Mouse (Mus musculus) limb, embryonic 13.5 days (tissue): Measurements from ENCODE around the gene Fstl3. TPM values are rescaled to one million over a fixed set of nuclear protein-coding genes. Genes with fewer than 3 reads are reported as not detected.
"Not testable (repeated sequence)": the region's sequence is repeated elsewhere in the genome, so short reads cannot be mapped to it uniquely, and the experiment has no call there.

Experiments
- ATAC-seq: fragments of 200-750 bp; cut with Nextera tagmentation; 2 replicates; pipeline ENCODE4 v1.8.0; 2017; ENCODE audit warnings: low read depth, moderate number of reproducible peaks, moderate TSS enrichment; ENCODE audit not compliant: low FRiP score
- H3K27ac ChIP-seq: fragments of 300-500 bp; sonication (generic); 2 replicates; pipeline ENCODE4 v1.5.1; 2015; ENCODE audit warnings: inconsistent platforms, mild to moderate bottlenecking, moderate library complexity
- H3K27me3 ChIP-seq: fragments of 300-500 bp; sonication (generic); 2 replicates; pipeline ENCODE4 v1.6.1; 2015; ENCODE audit warnings: mild to moderate bottlenecking, inconsistent platforms
- H3K36me3 ChIP-seq: fragments of 300-500 bp; sonication (generic); 2 replicates; pipeline ENCODE4 v1.6.1; 2015; ENCODE audit warnings: inconsistent platforms, mild to moderate bottlenecking, moderate library complexity
- H3K4me1 ChIP-seq: fragments of 300-500 bp; sonication (generic); 2 replicates; pipeline ENCODE4 v1.6.1; 2015; ENCODE audit warnings: inconsistent platforms
- H3K4me2 ChIP-seq: fragments of 300-500 bp; sonication (generic); replicated peaks from 2 replicates; pipeline ENCODE4 v1.6.1; 2015; ENCODE audit warnings: inconsistent platforms, mild to moderate bottlenecking, moderate library complexity
- H3K4me3 ChIP-seq: fragments of 300-500 bp; sonication (generic); 2 replicates; pipeline ENCODE4 v1.5.1; 2015; ENCODE audit warnings: moderate library complexity, mild to moderate bottlenecking, inconsistent platforms
- H3K9ac ChIP-seq: fragments of 300-500 bp; sonication (generic); 2 replicates; pipeline ENCODE4 v1.6.1; 2015; ENCODE audit warnings: mild to moderate bottlenecking, inconsistent platforms
- H3K9me3 ChIP-seq: fragments of 300-500 bp; sonication (generic); 2 replicates; pipeline ENCODE4 v1.6.1; 2016; ENCODE audit warnings: inconsistent platforms
- WGBS: fragments of 180-500 bp; shearing (Covaris S2); methylation state at CpG from one replicate; pipeline ENCODE4 v1.1.7; 2015; 5-methylcytosine and 5-hydroxymethylcytosine counted together
- polyA plus RNA-seq: library from polyadenylated mRNA; unstranded; fragments of >200 nt; fragmentation: Nextera tagmentation; extraction: Ambion mirVana; gene quantifications from 2 replicates; pipeline ENCODE4 v1.2.1, GENCODE M21; 2015

The Fstl3 gene
- polyA plus RNA-seq, 1 experiment from 2014 or later: 7.0 TPM

- peak overlapping the region; percentile 62 for H3K4me2 ChIP-seq
- H3K27ac ChIP-seq: no peak overlapping the region
- WGBS: 89% methylated on average over 3 of the region's 3 CpGs
- H3K9me3 ChIP-seq: peaks cover 12% of the 10 kb centered on the region
- H3K9ac ChIP-seq: 0 out of 2 replicates have a peak overlapping the region, but pooled peaks have one; percentile 31
- H3K4me3 ChIP-seq: peak overlapping the region; percentile 55
- H3K36me3 ChIP-seq: peaks cover 42% of the 10 kb centered on the region
- no peak for ATAC-seq
- H3K4me1 ChIP-seq: peaks cover 12% of the 10 kb centered on the region
- no peaks in the 10 kb centered on the region for H3K27me3 ChIP-seq
Measured at GRCm38 (mm10) chr10:79745411-79745810, 31.7 kb upstream of the Fstl3 start.

- H3K27ac ChIP-seq: no peak within 1 kb of the TSS
- H3K36me3 ChIP-seq: peaks cover 35% of the 10 kb centered on the region
- H3K27me3 ChIP-seq: no peaks in the 10 kb centered on the region
- peak within 1 kb of the TSS; percentile 55 for H3K4me3 ChIP-seq
- H3K4me2 ChIP-seq: peak within 1 kb of the TSS; percentile 62
- peaks cover 5% of the 10 kb centered on the region for H3K9me3 ChIP-seq
- peak; percentile 96 for ATAC-seq
- 3% methylated on average over 38 of the region's 38 CpGs for WGBS
- H3K9ac ChIP-seq: peak within 1 kb of the TSS; percentile 66
- peaks cover 12% of the 10 kb centered on the region for H3K4me1 ChIP-seq
Measured at GRCm38 (mm10) chr10:79745898-79746773, 30.9 kb upstream of the Fstl3 start, which contains the start of gene Polrmt. Gene Polrmt (minus strand): TSS chr10:79746581.

DNA sequence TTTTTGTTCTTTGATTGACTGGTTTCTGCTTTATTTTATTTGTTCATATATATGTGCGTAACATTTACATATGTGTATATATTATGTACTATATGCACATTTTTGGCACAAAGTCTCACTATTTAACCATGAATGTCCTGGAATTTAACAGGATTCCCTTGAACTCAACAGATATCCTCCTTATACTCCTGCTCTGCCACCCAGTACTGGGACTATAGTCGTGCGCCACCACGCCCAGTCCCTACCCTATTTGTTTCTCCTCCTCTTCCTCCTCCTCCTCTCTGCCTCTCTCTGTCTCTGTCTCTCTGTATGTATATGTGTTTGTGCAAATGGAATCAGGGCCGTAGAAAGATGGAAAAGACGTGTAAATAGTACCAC lies 30.3 kb upstream of the Fstl3 start:
- peak; percentile 60 for ATAC-seq
- no peaks in the 10 kb centered on the region for H3K9me3 ChIP-seq
- H3K36me3 ChIP-seq: peaks cover 29% of the 10 kb centered on the region
- H3K4me1 ChIP-seq: peaks cover 12% of the 10 kb centered on the region
- H3K27ac ChIP-seq: no peak overlapping the region
- WGBS: 27% methylated on average over 6 of the region's 6 CpGs
- peak overlapping the region; percentile 62 for H3K4me2 ChIP-seq
- H3K4me3 ChIP-seq: peak overlapping the region; percentile 55
- peak overlapping the region; percentile 53; the same call in 1 of the 2 replicates for H3K9ac ChIP-seq
- H3K27me3 ChIP-seq: no peaks in the 10 kb centered on the region

DNA sequence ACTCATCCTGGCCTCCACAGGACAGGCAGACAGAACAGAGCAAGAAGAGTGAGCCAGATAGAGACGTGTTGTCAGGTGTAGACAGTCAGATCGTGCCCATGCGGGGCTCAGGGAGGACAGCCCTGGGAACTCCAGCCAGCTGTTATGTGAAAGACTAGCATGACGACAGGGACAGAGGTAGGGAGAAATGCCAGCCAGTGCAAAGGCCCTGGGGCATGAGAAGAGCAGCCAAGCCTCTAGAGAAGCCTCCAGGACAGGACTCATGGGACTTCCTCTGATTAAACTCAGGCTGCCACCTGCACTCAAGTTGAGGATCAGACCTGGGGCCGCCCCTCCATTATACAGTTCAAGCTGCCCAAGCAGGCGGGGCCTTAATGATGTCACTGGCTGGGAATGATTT lies 28.6 kb upstream of the Fstl3 start:
- ATAC-seq: no peak
- H3K27me3 ChIP-seq: no peaks in the 10 kb centered on the region
- peaks cover 12% of the 10 kb centered on the region for H3K36me3 ChIP-seq
- 79% methylated on average over 6 of the region's 6 CpGs for WGBS
- no peak overlapping the region for H3K4me3 ChIP-seq
- no peak overlapping the region for H3K4me2 ChIP-seq
- no peaks in the 10 kb centered on the region for H3K9me3 ChIP-seq
- H3K27ac ChIP-seq: no peak overlapping the region
- H3K9ac ChIP-seq: no peak overlapping the region
- H3K4me1 ChIP-seq: peaks cover 12% of the 10 kb centered on the region

DNA sequence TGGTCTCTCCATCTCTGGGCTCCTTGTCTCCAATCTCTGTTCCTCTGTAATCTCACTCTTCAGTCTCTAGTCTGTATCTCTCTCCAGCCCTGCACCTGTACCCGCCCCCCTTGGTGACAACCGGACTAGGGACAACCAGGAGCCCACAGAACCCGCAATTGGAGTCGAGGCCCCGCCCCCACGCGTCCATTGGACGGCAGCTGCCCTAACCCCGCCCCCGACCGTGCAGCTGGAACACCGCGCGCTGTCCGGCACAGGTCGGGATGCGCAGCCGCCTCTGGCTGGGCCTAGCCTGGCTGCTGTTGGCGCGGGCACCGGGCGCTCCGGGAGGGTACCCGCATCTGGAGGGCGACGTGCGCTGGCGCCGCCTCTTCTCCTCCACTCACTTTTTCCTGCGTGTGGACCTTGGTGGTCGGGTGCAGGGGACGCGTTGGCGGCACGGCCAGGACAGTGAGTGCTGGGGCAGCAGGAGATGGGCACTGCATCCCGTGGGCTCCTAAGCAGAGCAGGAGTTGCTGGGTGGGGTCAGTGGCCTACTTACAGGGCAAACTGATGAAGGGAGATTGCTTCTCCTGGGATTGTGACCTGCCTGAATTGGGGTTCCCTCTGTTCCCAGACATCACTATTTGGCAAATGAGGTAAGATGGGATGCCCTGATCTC lies 22.1 kb upstream of the Fstl3 start, which contains the start of gene Fgf22:
TSS of gene Fgf22 (plus strand) at position 221 of the 661 bp plus-strand sequence.
- no peak within 1 kb of the TSS for H3K27ac ChIP-seq
- peaks cover 10% of the 10 kb centered on the region for H3K4me1 ChIP-seq
- H3K9ac ChIP-seq: peak within 1 kb of the TSS; percentile 54; the same call in 1 of the 2 replicates
- no peaks in the 10 kb centered on the region for H3K9me3 ChIP-seq
- peak within 1 kb of the TSS; percentile 73 for H3K4me2 ChIP-seq
- H3K36me3 ChIP-seq: peaks cover 43% of the 10 kb centered on the region
- H3K4me3 ChIP-seq: peak within 1 kb of the TSS; percentile 40
- 2% methylated on average over 35 of the region's 36 CpGs for WGBS
- no peaks in the 10 kb centered on the region; the same call in 1 of the 2 replicates for H3K27me3 ChIP-seq
- peak; percentile 79; the same call in 1 of the 2 replicates for ATAC-seq

DNA sequence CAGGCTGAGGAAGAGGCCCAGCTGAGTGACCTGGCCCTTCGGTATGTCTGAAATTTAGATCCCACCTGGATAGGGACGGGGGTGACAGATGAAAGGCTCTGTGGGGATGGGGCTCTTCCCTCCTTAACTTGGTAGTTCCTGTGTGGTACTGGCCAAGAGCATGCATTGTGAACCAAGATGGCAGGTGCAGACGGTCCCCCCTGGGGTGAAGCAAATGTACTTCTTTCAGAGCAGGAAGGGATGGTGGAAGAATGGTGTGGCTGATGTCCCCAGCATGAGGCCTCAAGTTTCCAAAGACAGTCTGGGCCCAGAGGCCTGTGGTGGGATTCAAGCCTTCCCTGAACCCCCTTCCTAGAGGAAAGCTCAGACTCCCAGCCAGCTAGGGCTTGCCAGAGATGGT lies 21.2 kb upstream of the Fstl3 start:
- Histone ChIP-seq H3K4me3 (no peak overlapping the region), H3K36me3 (peaks cover 52% of the 10 kb centered on the region), H3K4me2 (no peak overlapping the region), H3K27ac (no peak overlapping the region; the same call in 1 of the 2 replicates), H3K4me1 (peaks cover 10% of the 10 kb centered on the region), H3K9me3 (no peaks in the 10 kb centered on the region), H3K9ac (no peak overlapping the region), H3K27me3 (no peaks in the 10 kb centered on the region; the same call in 1 of the 2 replicates)
- ATAC-seq: no peak
- 68% methylated on average over 3 of the region's 3 CpGs for WGBS

- ATAC-seq: no peak
- Histone ChIP-seq H3K27ac (no peak overlapping the region), H3K4me3 (no peak overlapping the region), H3K4me2 (no peak overlapping the region), H3K9me3 (no peaks in the 10 kb centered on the region), H3K9ac (no peak overlapping the region), H3K4me1 (peaks cover 10% of the 10 kb centered on the region), H3K27me3 (no peaks in the 10 kb centered on the region; the same call in 1 of the 2 replicates), H3K36me3 (peaks cover 60% of the 10 kb centered on the region)
- 92% methylated on average over 24 of the region's 24 CpGs for WGBS
Measured at GRCm38 (mm10) chr10:79756660-79757059, 20.4 kb upstream of the Fstl3 start.

DNA sequence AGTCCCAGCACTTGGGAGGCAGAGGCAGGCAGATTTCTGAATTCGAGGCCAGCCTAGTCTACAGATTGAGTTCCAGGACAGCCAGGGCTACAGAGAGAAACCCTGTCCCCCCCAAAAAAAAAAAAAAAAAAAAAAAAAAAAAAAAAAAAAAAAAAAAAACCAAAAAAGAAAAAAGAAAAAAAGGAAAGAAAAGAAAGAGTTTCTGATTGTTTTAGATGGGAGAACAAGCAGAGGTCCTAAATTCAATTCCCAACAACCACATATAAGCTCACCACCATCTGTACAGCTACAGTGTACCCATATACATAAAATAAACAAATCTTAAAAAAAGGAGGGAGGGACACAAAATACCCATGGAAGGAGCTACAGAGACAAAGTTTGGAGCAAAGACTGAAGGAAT lies 17.4 kb upstream of the Fstl3 start:
- Histone ChIP-seq H3K4me1 (peaks cover 17% of the 10 kb centered on the region), H3K36me3 (peaks cover 76% of the 10 kb centered on the region)
- H3K27ac ChIP-seq, H3K4me3 ChIP-seq, H3K9me3 ChIP-seq, H3K27me3 ChIP-seq, H3K4me2 ChIP-seq, ATAC-seq, H3K9ac ChIP-seq: not testable (repeated sequence)
- 100% methylated on average over 1 of the region's 1 CpGs for WGBS

DNA sequence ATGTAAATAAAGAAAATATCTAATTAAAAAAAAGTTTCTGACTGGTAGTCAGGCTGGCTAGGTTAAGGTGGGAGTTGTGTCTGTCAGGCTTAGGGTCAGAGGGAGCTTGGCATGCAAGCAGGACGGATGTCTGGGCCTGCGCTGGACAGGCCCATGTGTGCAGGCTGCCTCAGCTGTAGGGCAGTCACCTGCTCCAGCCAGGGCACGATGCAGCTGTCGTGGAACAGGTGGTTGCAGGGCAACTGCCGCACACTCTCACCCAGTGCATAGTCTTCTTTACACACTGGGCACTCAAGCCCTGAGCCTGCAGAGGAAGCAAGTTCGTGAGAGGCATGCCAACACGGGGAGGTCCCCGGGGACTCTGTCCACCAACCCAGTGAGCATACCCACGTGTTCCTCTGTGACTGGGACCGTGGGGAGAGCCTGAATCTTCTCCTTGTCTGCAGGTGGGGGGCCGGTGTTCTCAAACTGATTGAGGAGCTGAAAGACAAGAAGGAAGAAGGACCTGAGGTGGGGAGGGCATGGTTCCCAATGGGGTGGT lies 16.4 kb upstream of the Fstl3 start:
- peaks cover 17% of the 10 kb centered on the region for H3K4me1 ChIP-seq
- 90% methylated on average over 11 of the region's 11 CpGs for WGBS
- ATAC-seq: no peak

GRCm38 (mm10) chr10:79762875-79763274 lies 14.2 kb upstream of the Fstl3 start:
- WGBS: 86% methylated on average over 3 of the region's 3 CpGs
- Histone ChIP-seq H3K9ac (0 out of 2 replicates have a peak overlapping the region, but pooled peaks have one; percentile 94), H3K36me3 (peaks cover 55% of the 10 kb centered on the region), H3K4me3 (no peak overlapping the region), H3K9me3 (no peaks in the 10 kb centered on the region), H3K27ac (no peak overlapping the region), H3K4me2 (no peak overlapping the region), H3K4me1 (peaks cover 25% of the 10 kb centered on the region), H3K27me3 (no peaks in the 10 kb centered on the region)
- no peak for ATAC-seq

More for the DNA sequence above, 16.4 kb upstream of the Fstl3 start:
- Histone ChIP-seq H3K4me3 (no peak overlapping the region), H3K9ac (no peak overlapping the region), H3K27me3 (no peaks in the 10 kb centered on the region), H3K4me2 (no peak overlapping the region), H3K36me3 (peaks cover 77% of the 10 kb centered on the region), H3K9me3 (no peaks in the 10 kb centered on the region), H3K27ac (no peak overlapping the region)

GRCm38 (mm10) chr10:79764234-79764633 lies 12.8 kb upstream of the Fstl3 start:
- H3K4me3 ChIP-seq: no peak overlapping the region
- peaks cover 42% of the 10 kb centered on the region for H3K36me3 ChIP-seq
- no peaks in the 10 kb centered on the region for H3K9me3 ChIP-seq
- no peak overlapping the region for H3K27ac ChIP-seq
- 0 out of 2 replicates have a peak overlapping the region, but pooled peaks have one; percentile 94 for H3K9ac ChIP-seq
- WGBS: 80% methylated on average over 7 of the region's 7 CpGs
- ATAC-seq: no peak
- peaks cover 29% of the 10 kb centered on the region for H3K4me1 ChIP-seq
- H3K27me3 ChIP-seq: no peaks in the 10 kb centered on the region
- no peak overlapping the region for H3K4me2 ChIP-seq
